Mouse (Mus musculus) layer of hippocampus, adult 9-10 months (tissue): ENCODE measurements around the gene Tdrd9.
"Not testable (repeated sequence)": the region's sequence is repeated elsewhere in the genome, so short reads cannot be mapped to it uniquely, and the experiment has no call there.

Source experiments
- DNase-seq: peaks from one replicate; pipeline ENCODE4 v3.0.0; 2022; ENCODE audit warnings: low spot score

The Tdrd9 gene

GRCm38 (mm10) chr12:111971231-111971686, at the start of gene Tdrd9:
Gene Tdrd9 (plus strand): TSS chr12:111971559.
- DNase-seq, result no peak

GRCm38 (mm10) chr12:111923117-111923516, 48.2 kb upstream of the Tdrd9 start:
- no peak for DNase-seq

- DNase-seq, result no peak
Measured at GRCm38 (mm10) chr12:111927338-111927737, 44.0 kb upstream of the Tdrd9 start.

- no peak for DNase-seq
Measured at GRCm38 (mm10) chr12:111928411-111928966, 42.9 kb upstream of the Tdrd9 start.

GRCm38 (mm10) chr12:111931411-111932025, 39.8 kb upstream of the Tdrd9 start:
- DNase-seq, result no peak

GRCm38 (mm10) chr12:111932513-111932912, 38.8 kb upstream of the Tdrd9 start:
- DNase-seq, result no peak

GRCm38 (mm10) chr12:111933032-111933704, 38.2 kb upstream of the Tdrd9 start:
- no peak for DNase-seq

GRCm38 (mm10) chr12:111933971-111934370, 37.4 kb upstream of the Tdrd9 start:
- no peak for DNase-seq

GRCm38 (mm10) chr12:111936706-111937550, 34.4 kb upstream of the Tdrd9 start:
- no peak for DNase-seq

- no peak for DNase-seq
Measured at GRCm38 (mm10) chr12:111938623-111939177, 32.7 kb upstream of the Tdrd9 start.

- DNase-seq, result no peak
Measured at GRCm38 (mm10) chr12:111943421-111944064, 27.8 kb upstream of the Tdrd9 start.

- not testable (repeated sequence) for DNase-seq
Measured at GRCm38 (mm10) chr12:111944065-111944987, 27.0 kb upstream of the Tdrd9 start.

- no peak for DNase-seq
Measured at GRCm38 (mm10) chr12:111945115-111945514, 26.2 kb upstream of the Tdrd9 start.

GRCm38 (mm10) chr12:111945765-111946655, 25.3 kb upstream of the Tdrd9 start:
- not testable (repeated sequence) for DNase-seq

GRCm38 (mm10) chr12:111946716-111947115, 24.6 kb upstream of the Tdrd9 start:
- peak; percentile 50 for DNase-seq

- DNase-seq, result no peak
Measured at GRCm38 (mm10) chr12:111950486-111950885, 20.9 kb upstream of the Tdrd9 start.

- DNase-seq, result no peak
Measured at GRCm38 (mm10) chr12:111951701-111952100, 19.7 kb upstream of the Tdrd9 start.

GRCm38 (mm10) chr12:111956173-111956572, 15.2 kb upstream of the Tdrd9 start:
- no peak for DNase-seq

GRCm38 (mm10) chr12:111958101-111958865, 13.1 kb upstream of the Tdrd9 start:
- DNase-seq, result peak; percentile 75
